Mouse (Mus musculus) MEL (cell line): Measurements from ENCODE around the gene Syce1l. TPM values are rescaled to one million over a fixed set of nuclear protein-coding genes. Genes with fewer than 3 reads are reported as not detected.

Experiments
- DNase-seq: peaks from one replicate; pipeline ENCODE4 v3.0.0; 2011; ENCODE audit warnings: low read depth, low spot score
- H3K27ac ChIP-seq: 2 replicates; pipeline ENCODE4 v1.5.1; 2012; ENCODE audit warnings: low read depth, mild to moderate bottlenecking, control low read depth, low read length, moderate library complexity; ENCODE audit not compliant: control insufficient read depth
- H3K27me3 ChIP-seq, 2 experiments: fragments of 150-350 bp in 1 of 2; sonication (generic) in 1 of 2; 2 replicates each; pipeline ENCODE4 v1.6.1; 2012; ENCODE audit warnings: low read length in 2 of 2, mild to moderate bottlenecking in 2 of 2, improper control_type of control experiment in 1 of 2, moderate library complexity in 1 of 2; ENCODE audit not compliant: insufficient read depth in 2 of 2, control insufficient read depth in 1 of 2
- H3K36me3 ChIP-seq, 2 experiments: 2 replicates each; pipeline ENCODE4 v1.6.1; 2012 to 2014; ENCODE audit warnings: low read length in 2 of 2, improper control_type of control experiment in 1 of 2, inconsistent platforms in 1 of 2, mild to moderate bottlenecking in 1 of 2; ENCODE audit not compliant: insufficient read depth in 2 of 2, control insufficient read depth in 1 of 2
- H3K4me1 ChIP-seq, 2 experiments: fragments of 150-350 bp in 1 of 2; sonication (generic) in 1 of 2; 2 replicates each; pipeline ENCODE4 v1.6.1; 2012; ENCODE audit warnings: low read length in 2 of 2, improper control_type of control experiment in 1 of 2, mild to moderate bottlenecking in 1 of 2; ENCODE audit not compliant: insufficient read depth in 2 of 2, control insufficient read depth in 1 of 2
- H3K4me3 ChIP-seq, 2 experiments: fragments of 150-350 bp in 1 of 2; sonication (generic) in 1 of 2; 2 replicates each; pipeline ENCODE4 v1.5.1; 2012; ENCODE audit warnings: low read depth in 2 of 2, low read length in 2 of 2, mild to moderate bottlenecking in 2 of 2, moderate library complexity in 2 of 2, control low read depth in 1 of 2, improper control_type of control experiment in 1 of 2; ENCODE audit not compliant: control insufficient read depth in 1 of 2, insufficient read depth in 1 of 2
- H3K79me2 ChIP-seq: 2 replicates; pipeline ENCODE4 v1.6.1; 2012; ENCODE audit warnings: mild to moderate bottlenecking, low read length, moderate library complexity; ENCODE audit not compliant: control insufficient read depth, poor library complexity, insufficient read depth
- H3K9ac ChIP-seq: 2 replicates; pipeline ENCODE4 v1.6.1; 2012; ENCODE audit warnings: low read depth, mild to moderate bottlenecking, control low read depth, low read length, moderate library complexity; ENCODE audit not compliant: control insufficient read depth, poor library complexity, severe bottlenecking
- H3K9me3 ChIP-seq: fragments of 150-350 bp; sonication (generic); replicated peaks from 2 replicates; pipeline ENCODE4 v1.6.1; 2012; ENCODE audit warnings: mild to moderate bottlenecking, low read length, improper control_type of control experiment, moderate library complexity; ENCODE audit not compliant: insufficient read depth
- CHD1 ChIP-seq: IDR thresholded peaks from 2 replicates; pipeline ENCODE4 v1.6.1; 2012; ENCODE audit warnings: low read depth, mild to moderate bottlenecking, inconsistent platforms, low read length, improper control_type of control experiment
- CTCF ChIP-seq, 3 experiments: IDR thresholded peaks in 2 of 3; conservative IDR thresholded peaks in 1 of 3; 2 replicates each; pipeline ENCODE4 v1.5.1; 2011 to 2012; ENCODE audit warnings: low read length in 3 of 3, low read depth in 2 of 3, mild to moderate bottlenecking in 2 of 3, improper control_type of control experiment in 1 of 3, inconsistent platforms in 1 of 3, mixed read lengths in 1 of 3, moderate library complexity in 1 of 3; ENCODE audit not compliant: control insufficient read depth in 1 of 3, insufficient read depth in 1 of 3, poor library complexity in 1 of 3, severe bottlenecking in 1 of 3
- E2F4 ChIP-seq: IDR thresholded peaks from 2 replicates; pipeline ENCODE4 v1.6.1; 2011; ENCODE audit warnings: low read depth, low read length, improper control_type of control experiment, borderline replicate concordance
- EP300 ChIP-seq, 2 experiments: IDR thresholded peaks; 2 replicates each; pipeline ENCODE4 v1.6.1; 2011; ENCODE audit warnings: improper control_type of control experiment in 2 of 2, low read length in 2 of 2, low read depth in 1 of 2, mild to moderate bottlenecking in 1 of 2
- ETS1 ChIP-seq: IDR thresholded peaks from 2 replicates; pipeline ENCODE4 v1.6.1; 2012; ENCODE audit warnings: low read depth, mild to moderate bottlenecking, inconsistent platforms, low read length, improper control_type of control experiment, moderate library complexity
- GABPA ChIP-seq: IDR thresholded peaks from 2 replicates; pipeline ENCODE4 v1.6.1; 2012; ENCODE audit warnings: low read depth, mild to moderate bottlenecking, inconsistent platforms, low read length, improper control_type of control experiment, moderate library complexity
- GATA1 ChIP-seq: IDR thresholded peaks from 2 replicates; pipeline ENCODE4 v1.6.1; 2011; ENCODE audit warnings: low read depth, low read length, improper control_type of control experiment
- HCFC1 ChIP-seq: IDR thresholded peaks from 2 replicates; pipeline ENCODE4 v1.6.1; 2012; ENCODE audit warnings: low read depth, mild to moderate bottlenecking, inconsistent platforms, low read length, improper control_type of control experiment, moderate library complexity
- MAFK ChIP-seq: IDR thresholded peaks from 2 replicates; pipeline ENCODE4 v1.6.1; 2011; ENCODE audit warnings: low read depth, mild to moderate bottlenecking, low read length, improper control_type of control experiment, borderline replicate concordance
- MAX ChIP-seq: IDR thresholded peaks from 2 replicates; pipeline ENCODE4 v1.6.1; 2011; ENCODE audit warnings: low read length, improper control_type of control experiment
- MAZ ChIP-seq: IDR thresholded peaks from 2 replicates; pipeline ENCODE4 v1.6.1; 2012; ENCODE audit warnings: low read depth, mild to moderate bottlenecking, inconsistent platforms, low read length, improper control_type of control experiment
- MXI1 ChIP-seq: IDR thresholded peaks from 2 replicates; pipeline ENCODE4 v1.6.1; 2011; ENCODE audit warnings: mild to moderate bottlenecking, low read depth, low read length, improper control_type of control experiment
- MYC ChIP-seq: IDR thresholded peaks from 2 replicates; pipeline ENCODE4 v1.6.1; 2011; ENCODE audit warnings: low read depth, mild to moderate bottlenecking, low read length, improper control_type of control experiment, moderate library complexity
- NELFE ChIP-seq: IDR thresholded peaks from 2 replicates; pipeline ENCODE4 v1.6.1; 2011; ENCODE audit warnings: low read depth, low read length, improper control_type of control experiment
- POLR2AphosphoS2 ChIP-seq: IDR thresholded peaks from 2 replicates; pipeline ENCODE4 v1.6.1; 2011; ENCODE audit warnings: low read length, improper control_type of control experiment
- POLR2AphosphoS5 ChIP-seq: IDR thresholded peaks from 2 replicates; pipeline ENCODE4 v1.6.1; 2012; ENCODE audit warnings: low read depth, borderline replicate concordance, mild to moderate bottlenecking, inconsistent platforms, low read length, moderate library complexity, mixed read lengths
- RAD21 ChIP-seq: IDR thresholded peaks from 2 replicates; pipeline ENCODE4 v1.6.1; 2011; ENCODE audit warnings: mild to moderate bottlenecking, low read depth, low read length, improper control_type of control experiment
- RCOR1 ChIP-seq: IDR thresholded peaks from 2 replicates; pipeline ENCODE4 v1.6.1; 2012; ENCODE audit warnings: low read depth, mild to moderate bottlenecking, inconsistent platforms, low read length, improper control_type of control experiment
- SIN3A ChIP-seq: IDR thresholded peaks from 2 replicates; pipeline ENCODE4 v1.6.1; 2012; ENCODE audit warnings: low read length, improper control_type of control experiment, inconsistent platforms
- SMC3 ChIP-seq: IDR thresholded peaks from 2 replicates; pipeline ENCODE4 v1.6.1; 2011; ENCODE audit warnings: low read depth, low read length, improper control_type of control experiment
- TAL1 ChIP-seq: IDR thresholded peaks from 2 replicates; pipeline ENCODE4 v1.6.1; 2012; ENCODE audit warnings: mild to moderate bottlenecking, inconsistent platforms, low read length, moderate library complexity, mixed read lengths
- TCF12 ChIP-seq: IDR thresholded peaks from 2 replicates; pipeline ENCODE4 v1.6.1; 2014; ENCODE audit warnings: low read depth, mild to moderate bottlenecking, inconsistent platforms, low read length, improper control_type of control experiment, moderate library complexity
- UBTF ChIP-seq: IDR thresholded peaks from 2 replicates; pipeline ENCODE4 v1.6.1; 2012; ENCODE audit warnings: low read depth, mild to moderate bottlenecking, inconsistent platforms, low read length, improper control_type of control experiment, moderate library complexity, borderline replicate concordance; ENCODE audit not compliant: insufficient read depth
- USF1 ChIP-seq: IDR thresholded peaks from 2 replicates; pipeline ENCODE4 v1.6.1; 2014; ENCODE audit warnings: low read depth, mild to moderate bottlenecking, inconsistent platforms, low read length, improper control_type of control experiment, moderate library complexity
- ZC3H11A ChIP-seq: IDR thresholded peaks from 2 replicates; pipeline ENCODE4 v1.6.1; 2012; ENCODE audit warnings: low read depth, mild to moderate bottlenecking, inconsistent platforms, low read length, improper control_type of control experiment
- ZKSCAN1 ChIP-seq: IDR thresholded peaks from 2 replicates; pipeline ENCODE4 v1.6.1; 2012; ENCODE audit warnings: low read depth, mild to moderate bottlenecking, inconsistent platforms, low read length, improper control_type of control experiment, moderate library complexity
- ZMIZ1 ChIP-seq: IDR thresholded peaks from 2 replicates; pipeline ENCODE4 v1.6.1; 2012; ENCODE audit warnings: low read depth, mild to moderate bottlenecking, inconsistent platforms, low read length, improper control_type of control experiment, moderate library complexity
- polyA plus RNA-seq, 2 experiments: library from polyadenylated mRNA; stranded (reverse) in 1 of 2; unstranded in 1 of 2; fragments of >175 nt in 1 of 2; fragments of >200 nt in 1 of 2; gene quantifications; 2 replicates each; pipeline versions ENCODE4 v1.2.1 to v1.2.4; 2012; ENCODE audit warnings: low replicate concordance in 2 of 2, low read depth in 1 of 2; ENCODE audit not compliant: insufficient read length in 2 of 2, insufficient read depth in 1 of 2, missing spikeins in 1 of 2
- total RNA-seq: library from RNA; depleted of rRNA; stranded (reverse); fragments of 300-350 nt; gene quantifications from 2 replicates; pipeline ENCODE4 v1.2.3, GENCODE M21; 2012

The Syce1l gene
- total and polyA plus RNA-seq, 3 experiments = not detected

GRCm38 (mm10) chr8:113656681-113657298, 13.8 kb downstream of the Syce1l start:
- Histone ChIP-seq H3K79me2 (no peaks in the 10 kb centered on the region), H3K27me3 (no peaks in the 10 kb centered on the region), H3K4me3 (no peak overlapping the region), H3K27ac (no peak overlapping the region), H3K9me3 (no peaks in the 10 kb centered on the region), H3K9ac (no peak overlapping the region), H3K36me3 (no peaks in the 10 kb centered on the region), H3K4me1 (no peaks in the 10 kb centered on the region)
- TF ChIP-seq ETS1 (no peak), TCF12 (no peak), ZC3H11A (no peak), MXI1 (no peak)
- no peak for DNase-seq

GRCm38 (mm10) chr8:113660128-113660527, 17.1 kb downstream of the Syce1l start:
- no peaks in the 10 kb centered on the region for H3K79me2 ChIP-seq
- no peaks in the 10 kb centered on the region for H3K9me3 ChIP-seq
- H3K4me1 ChIP-seq = no peaks in the 10 kb centered on the region
- no peaks in the 10 kb centered on the region for H3K27me3 ChIP-seq
- H3K36me3 ChIP-seq = no peaks in the 10 kb centered on the region
- no peak for TF ChIP-seq HCFC1
- TF ChIP-seq, all 39 proteins: peak for 0
- H3K9ac ChIP-seq = no peak overlapping the region
- DNase-seq = no peak
- H3K27ac ChIP-seq = no peak overlapping the region
- H3K4me3 ChIP-seq = no peak overlapping the region

- Histone ChIP-seq H3K79me2 (no peaks in the 10 kb centered on the region), H3K9me3 (no peaks in the 10 kb centered on the region), H3K36me3 (no peaks in the 10 kb centered on the region), H3K27me3 (no peaks in the 10 kb centered on the region), H3K4me1 (no peaks in the 10 kb centered on the region), H3K27ac (no peak overlapping the region), H3K4me3 (no peak overlapping the region), H3K9ac (no peak overlapping the region)
- DNase-seq = peak; percentile 48
- TF ChIP-seq MXI1 (no peak), GABPA (no peak), UBTF (no peak), EP300 (IDR thresholded peaks at IDR 0.05; ENCODE audit: low read depth in 1 of 2, low read length in 2 of 2) (no peak), CTCF (IDR thresholded peaks at IDR 0.05 in 2 of 3, conservative IDR thresholded peaks at IDR 0.05 in 1 of 3; ENCODE audit: control insufficient read depth in 1 of 3, insufficient read depth in 1 of 3, low read depth in 2 of 3, low read length in 3 of 3, poor library complexity in 1 of 3, severe bottlenecking in 1 of 3) (peak; percentile 50 to 76 (median 60)), TAL1 (no peak), ZC3H11A (peak; percentile 50), MAZ (no peak), E2F4 (no peak), GATA1 (no peak), RAD21 (peak; percentile 74), CHD1 (no peak), ZMIZ1 (no peak), MAX (no peak), MAFK (no peak), SIN3A (no peak), SMC3 (peak; percentile 67), POLR2AphosphoS5 (no peak), USF1 (no peak), RCOR1 (no peak), NELFE (no peak), POLR2AphosphoS2 (no peak), ZKSCAN1 (no peak), MYC (no peak)
Measured at GRCm38 (mm10) chr8:113664544-113664943, 21.5 kb downstream of the Syce1l start.
